Mouse (Mus musculus) heart, postnatal 0 days (tissue): ENCODE measurements around the gene Lonrf2. TPM values are rescaled to one million over a fixed set of nuclear protein-coding genes. Genes with fewer than 3 reads are reported as not detected.

Experiments used
- ATAC-seq: fragments of 200-750 bp; cut with Nextera tagmentation; 2 replicates; pipeline ENCODE4 v1.8.0; 2017; ENCODE audit warnings: low read depth, moderate number of reproducible peaks, moderate library complexity; ENCODE audit not compliant: insufficient read depth
- DNase-seq: peaks from one replicate; pipeline ENCODE4 v3.0.0-alpha.2; 2016; ENCODE audit warnings: low spot score
- H3K27ac ChIP-seq: fragments of 300-500 bp; sonication (generic); 2 replicates; pipeline ENCODE4 v1.5.1; 2014; ENCODE audit warnings: low read depth, mild to moderate bottlenecking
- H3K27me3 ChIP-seq: fragments of 300-500 bp; sonication (generic); 2 replicates; pipeline ENCODE4 v1.6.1; 2014; ENCODE audit warnings: low read length, mixed read lengths; ENCODE audit not compliant: control insufficient read depth, insufficient read depth
- H3K36me3 ChIP-seq: fragments of 300-500 bp; sonication (generic); replicated peaks from 2 replicates; pipeline ENCODE4 v1.6.1; 2014; ENCODE audit warnings: low read length, mixed read lengths; ENCODE audit not compliant: control insufficient read depth, insufficient read depth
- H3K4me1 ChIP-seq: fragments of 300-500 bp; sonication (generic); 2 replicates; pipeline ENCODE4 v1.6.1; 2014; ENCODE audit warnings: antibody characterized with exemption; ENCODE audit not compliant: control insufficient read depth, insufficient read depth
- H3K4me2 ChIP-seq: fragments of 300-500 bp; sonication (generic); 2 replicates; pipeline ENCODE4 v1.6.1; 2014; ENCODE audit warnings: low read depth, mild to moderate bottlenecking, low read length, moderate library complexity
- H3K4me3 ChIP-seq: fragments of 300-500 bp; sonication (generic); 2 replicates; pipeline ENCODE4 v1.5.1; 2014; ENCODE audit warnings: low read depth, low read length
- H3K9ac ChIP-seq: fragments of 300-500 bp; sonication (generic); replicated peaks from 2 replicates; pipeline ENCODE4 v1.6.1; 2014; ENCODE audit warnings: low read depth, low read length, mixed read lengths
- H3K9me3 ChIP-seq: fragments of 300-500 bp; sonication (generic); replicated peaks from 2 replicates; pipeline ENCODE4 v1.6.1; 2016; ENCODE audit warnings: low read length; ENCODE audit not compliant: control insufficient read depth
- CTCF ChIP-seq: IDR thresholded peaks from 2 replicates; pipeline ENCODE4 v1.5.1; 2016; ENCODE audit warnings: antibody characterized with exemption, control low read depth, low read depth
- EP300 ChIP-seq: IDR thresholded peaks from 2 replicates; pipeline ENCODE4 v1.6.1; 2016; ENCODE audit warnings: antibody characterized with exemption, low read depth
- WGBS: fragments of 180-500 bp; shearing (Covaris S2); extraction: QIAGEN DNeasy Blood & Tissue Kit; methylation state at CpG from one replicate; pipeline ENCODE4 v1.1.7; 2014; 5-methylcytosine and 5-hydroxymethylcytosine counted together
- polyA plus RNA-seq: library from polyadenylated mRNA; unstranded; fragments of >200 nt; fragmentation: Nextera tagmentation; extraction: Ambion mirVana; gene quantifications from 2 replicates; pipeline ENCODE4 v1.2.1, GENCODE M21; 2015
- total RNA-seq: library from RNA; depleted of rRNA; stranded (reverse); fragments of >200 nt; gene quantifications from 2 replicates; pipeline ENCODE4 v1.2.3, GENCODE M21; 2014; ENCODE audit warnings: low replicate concordance; rRNA removed

Lonrf2 gene
- total and polyA plus RNA-seq, 2 experiments from 2014 or later = 0.33 to 0.42 TPM

GRCm38 (mm10) chr1:38760424-38760823 is 76.1 kb downstream of the Lonrf2 start:
- no peak overlapping the region for H3K27ac ChIP-seq

GRCm38 (mm10) chr1:38757791-38758403 is 78.6 kb downstream of the Lonrf2 start:
- Histone ChIP-seq H3K4me1 (no peaks in the 10 kb centered on the region), H3K9ac (no peak overlapping the region), H3K4me3 (no peak overlapping the region), H3K27ac (no peak overlapping the region), H3K27me3 (no peaks in the 10 kb centered on the region), H3K9me3 (no peaks in the 10 kb centered on the region), H3K36me3 (no peaks in the 10 kb centered on the region), H3K4me2 (no peak overlapping the region)
- no peak for ATAC-seq
- no peak for DNase-seq
- 32% methylated on average over 5 of the region's 5 CpGs for WGBS
- TF ChIP-seq EP300 (no peak), CTCF (no peak)

More at GRCm38 (mm10) chr1:38760424-38760823, 76.1 kb downstream of the Lonrf2 start:
- Histone ChIP-seq H3K4me2 (no peak overlapping the region), H3K27me3 (no peaks in the 10 kb centered on the region), H3K36me3 (no peaks in the 10 kb centered on the region), H3K4me3 (no peak overlapping the region), H3K4me1 (no peaks in the 10 kb centered on the region), H3K9ac (no peak overlapping the region), H3K9me3 (no peaks in the 10 kb centered on the region)
- 35% methylated on average over 9 of the region's 9 CpGs for WGBS
- TF ChIP-seq EP300 = no peak
- no peak for TF ChIP-seq CTCF
- DNase-seq (no peak), ATAC-seq (no peak)

GRCm38 (mm10) chr1:38743863-38744262 is 92.6 kb downstream of the Lonrf2 start:
- no peaks in the 10 kb centered on the region for H3K36me3 ChIP-seq
- H3K9ac ChIP-seq = no peak overlapping the region
- no peak for ATAC-seq
- no peak for TF ChIP-seq CTCF
- no peak for TF ChIP-seq EP300
- no peak for DNase-seq
- H3K4me1 ChIP-seq = no peaks in the 10 kb centered on the region
- H3K4me2 ChIP-seq = no peak overlapping the region
- H3K27ac ChIP-seq = no peak overlapping the region
- H3K27me3 ChIP-seq = no peaks in the 10 kb centered on the region
- 45% methylated on average over 1 of the region's 1 CpGs for WGBS
- H3K9me3 ChIP-seq = no peaks in the 10 kb centered on the region
- H3K4me3 ChIP-seq = no peak overlapping the region

Other genes with a start within 250 kb of the Lonrf2 start
- gene Aff3, start 171.8 kb downstream of the Lonrf2 start, total RNA-seq = 1.9 and 4.9 TPM in 2 replicates
- gene Aff3, start 171.8 kb downstream of the Lonrf2 start, polyA plus RNA-seq = 0.80 and 1.1 TPM in 2 replicates
- gene Chst10, start 61.5 kb upstream of the Lonrf2 start, total RNA-seq = 0.04 TPM in 1 of 2 replicates, not detected in the other
- 0.54 and 0.55 TPM in 2 replicates for gene Chst10, start 61.5 kb upstream of the Lonrf2 start, polyA plus RNA-seq
- gene Nms, start 102.4 kb upstream of the Lonrf2 start, total RNA-seq = not detected in 2 replicates
- not detected in 2 replicates for gene Nms, start 102.4 kb upstream of the Lonrf2 start, polyA plus RNA-seq
- 45.9 and 47.1 TPM in 2 replicates for gene Pdcl3, start 148.9 kb upstream of the Lonrf2 start, total RNA-seq
- gene Pdcl3, start 148.9 kb upstream of the Lonrf2 start, polyA plus RNA-seq = 155 and 186 TPM in 2 replicates